Mouse (Mus musculus) heart, postnatal 25 days (tissue): ENCODE results near the gene Pafah2. TPM values are rescaled to one million over a fixed set of nuclear protein-coding genes. Genes with fewer than 3 reads are reported as not detected.

ENCODE experiments used
- DNase-seq: peaks from one replicate; pipeline ENCODE4 v3.0.0; 2022; ENCODE audit warnings: low spot score
- intact Hi-C: fragments of 180-260 bp; cut with DNase I; formaldehyde crosslinking; loops from one replicate; pipeline ENCODE4 v1.15.1; 2025
- total RNA-seq, 2 experiments: library from RNA; stranded (reverse); gene quantifications; 2 replicates each; pipeline ENCODE4 v1.2.3; 2021

Pafah2 gene
- total RNA-seq, 2 experiments from 2014 or later = 7.6 to 9.2 TPM

DNA sequence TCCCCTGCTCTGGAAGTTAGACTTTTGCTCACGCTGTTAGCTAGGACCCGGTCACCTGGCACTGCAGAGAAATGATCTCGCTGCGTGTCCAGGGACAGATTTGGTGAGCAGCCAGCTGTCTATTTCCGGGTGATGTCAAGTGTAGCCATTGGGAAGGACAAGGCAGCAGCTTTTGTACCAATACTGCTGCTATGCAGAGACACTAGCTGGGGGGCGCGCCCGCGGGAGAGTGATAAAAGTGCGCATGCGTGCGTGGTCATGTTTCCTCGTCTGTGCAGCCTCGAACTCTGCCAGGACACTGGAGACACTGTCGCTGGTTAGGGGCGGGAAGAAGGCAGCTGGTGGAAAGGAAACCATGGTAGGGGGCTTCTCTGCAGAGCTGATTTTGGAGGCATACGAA lies 20.1 kb downstream of the Pafah2 start:
- intact Hi-C loops = no loop called here
- DNase-seq = no peak

DNA sequence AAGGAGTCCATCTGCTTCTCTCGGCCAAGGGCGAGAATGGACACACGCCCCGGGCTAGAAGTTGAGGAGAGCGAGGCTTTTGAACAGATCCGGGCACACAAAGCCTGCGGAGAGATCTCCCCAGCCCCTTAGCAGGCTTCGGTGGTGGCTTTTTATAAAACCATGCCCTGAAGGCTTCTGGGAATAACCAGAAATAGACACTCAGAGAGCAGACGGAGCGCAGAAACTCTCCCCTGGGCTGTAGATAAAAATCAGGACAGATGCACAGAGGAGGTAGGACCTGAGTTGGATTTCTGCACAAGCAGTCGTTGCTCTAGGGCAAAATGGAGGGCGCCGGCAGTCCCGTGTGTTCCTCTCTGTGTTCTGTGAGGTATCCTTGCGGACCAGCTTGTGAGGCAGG lies 20.5 kb downstream of the Pafah2 start:
- no peak for DNase-seq
- intact Hi-C loops = no loop called here

DNA sequence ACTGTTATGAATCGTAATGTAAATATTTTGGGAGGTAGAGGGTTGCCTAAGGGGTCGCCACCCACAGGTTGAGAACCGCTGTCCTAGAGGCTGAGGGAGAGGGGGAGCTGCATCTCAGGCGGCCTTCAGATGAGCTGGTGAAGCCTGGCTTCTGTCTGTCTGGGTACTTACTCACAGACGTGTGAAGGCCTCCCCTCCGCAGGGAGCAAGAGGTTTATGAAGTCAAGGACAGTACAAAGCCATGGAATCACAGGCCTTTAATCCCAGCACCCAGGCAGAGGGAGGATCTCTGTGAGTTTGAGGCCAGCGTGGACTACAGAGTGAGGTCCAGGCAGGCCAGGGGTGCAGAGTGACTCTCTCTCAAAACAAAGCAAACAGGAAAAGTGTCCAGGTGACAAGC lies 21.0 kb downstream of the Pafah2 start:
- DNase-seq = no peak
- intact Hi-C loops = no loop called here

DNA sequence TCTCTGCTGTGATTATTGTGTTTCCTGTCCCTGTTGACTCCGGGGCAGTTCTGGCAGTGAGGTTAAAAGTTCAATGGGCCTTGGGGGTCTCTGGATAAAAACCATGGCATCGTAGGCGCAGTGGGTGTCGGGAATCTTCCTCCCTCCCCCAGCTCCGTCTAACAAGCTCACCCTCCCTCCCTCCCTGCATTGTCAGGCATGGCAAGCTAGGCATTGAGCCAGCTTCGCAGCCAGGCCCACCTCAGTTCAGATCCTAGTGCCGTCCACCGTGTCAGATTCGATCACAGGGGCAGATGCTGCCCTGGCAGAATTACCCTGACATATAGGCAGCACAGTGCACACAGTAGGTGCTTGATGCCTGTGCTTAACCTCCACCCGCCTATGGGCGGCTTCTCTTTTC lies 25.9 kb downstream of the Pafah2 start:
- intact Hi-C loops = no loop called here

DNA sequence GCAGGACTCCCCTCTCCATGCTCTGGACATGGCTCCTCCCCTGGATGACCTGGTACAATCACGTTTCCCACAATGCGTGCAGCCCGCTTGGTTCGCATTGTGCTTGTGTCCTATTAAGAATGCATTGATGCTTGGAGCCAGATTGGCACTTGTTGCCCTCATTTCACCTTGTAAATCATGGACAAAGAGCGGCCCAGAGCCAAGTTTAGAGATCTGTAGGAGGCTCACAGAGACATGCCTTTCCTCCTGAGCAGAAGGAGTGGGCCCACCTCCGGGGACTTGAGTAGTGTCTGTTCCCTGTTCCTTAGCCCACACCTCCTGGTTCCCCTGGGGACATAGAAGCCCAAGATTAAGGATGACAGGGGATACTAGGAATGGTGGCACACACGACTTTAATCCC lies 27.8 kb downstream of the Pafah2 start:
- intact Hi-C loops = no loop called here
- DNase-seq = no peak

More for the DNA sequence above, 25.9 kb downstream of the Pafah2 start:
- no peak for DNase-seq

DNA sequence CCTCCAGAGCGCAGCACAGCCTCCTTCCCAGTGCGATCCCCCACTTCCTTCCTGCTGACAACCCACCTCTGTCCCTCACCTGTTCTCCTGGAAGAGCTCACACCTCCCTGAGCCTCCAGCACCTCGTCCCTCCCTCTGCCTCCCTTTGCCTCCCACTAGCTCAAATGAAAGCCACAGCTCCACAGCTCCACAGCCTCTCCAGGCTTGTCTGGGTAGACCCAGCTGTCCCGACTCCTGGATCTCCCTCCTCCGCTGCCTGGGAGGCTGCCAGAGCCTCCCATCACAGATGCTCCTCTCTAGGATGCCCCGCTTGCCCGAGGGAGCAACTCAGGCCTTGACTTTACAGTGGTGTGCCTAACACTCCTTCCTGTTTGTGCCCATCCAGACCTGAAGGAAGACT lies 29.0 kb downstream of the Pafah2 start:
- DNase-seq = no peak
- intact Hi-C loops = no loop called here

GRCm38 (mm10) chr4:134430381-134431004 lies 34.4 kb downstream of the Pafah2 start:
- no peak for DNase-seq
- intact Hi-C loops = no loop called here

- no peak for DNase-seq
- intact Hi-C loops = no loop called here
Observed at GRCm38 (mm10) chr4:134432686-134433360, 36.7 kb downstream of the Pafah2 start.

DNA sequence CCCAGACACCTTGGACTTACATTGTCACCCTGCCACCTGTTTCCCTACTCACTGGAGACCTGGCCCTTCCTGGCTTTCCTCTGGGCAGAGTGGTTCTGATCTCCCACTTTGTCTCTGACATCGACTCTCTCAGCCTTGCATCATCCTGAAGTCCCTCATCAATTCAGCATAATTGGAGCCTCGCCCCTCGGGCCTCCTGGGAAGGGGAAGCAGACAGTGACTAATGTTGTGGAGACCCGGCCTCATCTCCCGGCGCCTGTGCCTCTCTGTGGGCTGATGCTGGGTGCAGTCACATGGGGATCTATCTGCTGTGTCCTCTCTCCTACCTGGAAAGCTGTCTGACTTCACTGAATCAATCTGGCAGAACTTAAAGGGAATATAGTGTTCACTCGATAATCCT lies 40.1 kb downstream of the Pafah2 start:
- intact Hi-C loops = no loop called here

GRCm38 (mm10) chr4:134436659-134437058 lies 40.5 kb downstream of the Pafah2 start:
- intact Hi-C loops = no loop called here

More for the DNA sequence above, 40.1 kb downstream of the Pafah2 start:
- DNase-seq = no peak

DNA sequence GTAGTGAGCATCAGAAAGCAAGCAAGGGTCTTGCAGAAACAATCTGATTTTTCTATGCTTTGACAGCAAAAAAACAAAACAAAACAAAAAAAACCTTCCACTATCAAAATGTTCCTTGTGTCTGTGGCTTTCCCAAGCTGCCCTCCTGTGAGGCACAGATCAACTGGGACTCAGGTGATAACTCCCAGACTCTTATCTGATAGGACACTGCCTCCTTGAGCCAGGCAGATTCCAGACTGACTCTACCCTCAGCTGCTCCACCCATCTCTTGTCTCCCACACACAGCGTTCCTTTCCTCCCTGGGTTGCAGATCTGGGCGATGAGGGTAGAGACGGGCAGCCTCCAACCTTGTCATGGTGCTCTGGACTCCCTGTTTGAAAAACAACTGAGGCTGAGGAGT lies 43.0 kb downstream of the Pafah2 start:
- no peak for DNase-seq
- intact Hi-C loops = no loop called here

More at GRCm38 (mm10) chr4:134436659-134437058, 40.5 kb downstream of the Pafah2 start:
- no peak for DNase-seq

DNA sequence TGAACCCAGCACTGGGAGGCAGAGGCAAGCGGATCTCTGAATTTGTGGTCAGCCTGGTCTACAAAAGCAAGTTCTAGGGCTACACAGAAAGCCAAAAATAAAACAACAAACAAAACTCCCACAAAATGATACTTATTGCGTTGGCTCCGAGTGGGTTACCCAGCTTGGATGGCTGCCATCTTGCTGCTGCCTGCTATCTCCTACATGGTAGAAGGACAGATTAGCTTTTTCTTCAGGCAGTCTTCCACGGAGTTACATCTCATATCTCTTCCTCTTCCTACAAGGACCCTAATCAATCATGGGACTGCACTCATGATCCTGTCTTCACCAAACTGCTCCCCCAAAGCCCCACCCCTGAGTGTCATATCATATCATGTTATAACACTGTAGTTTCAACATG lies 43.8 kb downstream of the Pafah2 start:
- DNase-seq = no peak
- intact Hi-C loops = no loop called here

DNA sequence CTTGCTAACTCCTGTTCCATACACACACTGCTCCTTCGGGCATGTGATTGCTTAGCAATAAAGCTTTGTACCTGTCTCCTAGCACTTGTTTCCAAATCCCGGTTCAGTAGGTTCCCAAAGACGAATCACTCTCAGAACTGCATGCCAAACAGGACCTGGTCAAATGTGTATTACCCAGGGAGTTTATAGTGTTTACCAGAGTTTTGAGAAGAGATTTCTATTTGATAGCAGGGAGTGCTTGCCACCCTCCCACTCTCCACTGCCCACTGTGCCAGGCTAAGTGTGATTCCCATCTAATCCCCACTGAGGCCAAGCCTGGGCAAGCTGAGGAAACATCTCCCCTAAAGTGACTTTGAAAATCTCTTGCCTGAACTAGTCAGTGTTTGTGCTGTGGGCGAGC lies 46.1 kb downstream of the Pafah2 start:
- intact Hi-C loops = no loop called here
- DNase-seq = no peak

DNA sequence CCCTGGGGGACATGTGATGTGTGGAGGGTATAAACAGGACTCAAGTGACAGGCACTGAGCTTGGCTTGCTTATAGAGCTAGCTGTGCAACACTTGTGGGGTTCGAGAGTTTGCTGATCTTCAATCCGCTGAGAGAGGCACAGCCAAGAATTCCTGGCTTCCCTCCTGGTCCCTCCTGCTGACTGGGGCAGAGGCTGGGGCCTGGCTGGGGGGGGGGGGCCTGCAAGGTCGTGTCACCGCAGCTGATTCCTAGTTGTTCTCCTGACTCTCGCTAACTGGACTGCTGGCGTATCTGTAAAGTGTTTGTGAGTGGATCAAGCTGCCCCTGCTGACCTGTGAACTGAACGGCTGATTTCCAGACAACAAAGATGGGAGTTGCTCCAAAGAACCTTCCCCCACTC lies 47.5 kb downstream of the Pafah2 start:
- no peak for DNase-seq
- intact Hi-C loops = no loop called here

DNA sequence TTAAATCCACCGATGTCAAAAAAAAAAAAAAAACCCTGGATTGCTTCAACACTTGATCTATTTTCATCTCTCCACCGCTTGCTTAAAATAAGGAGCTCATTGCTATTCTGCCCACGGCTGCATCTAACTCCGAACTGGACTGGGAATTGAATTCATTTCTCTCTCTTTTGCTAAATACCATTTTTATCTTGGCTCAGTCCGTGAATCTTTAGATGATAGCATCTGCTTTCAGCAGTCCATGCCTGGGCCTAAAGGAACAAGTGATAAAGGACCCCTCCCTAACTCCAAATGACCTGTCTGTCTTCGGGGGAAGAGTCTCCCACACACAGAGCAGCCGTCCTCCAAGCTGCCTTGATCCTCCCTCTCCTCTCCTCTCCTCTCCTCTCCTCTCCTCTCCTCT lies 48.8 kb downstream of the Pafah2 start:
- intact Hi-C loops = no loop called here
- DNase-seq = no peak

DNA sequence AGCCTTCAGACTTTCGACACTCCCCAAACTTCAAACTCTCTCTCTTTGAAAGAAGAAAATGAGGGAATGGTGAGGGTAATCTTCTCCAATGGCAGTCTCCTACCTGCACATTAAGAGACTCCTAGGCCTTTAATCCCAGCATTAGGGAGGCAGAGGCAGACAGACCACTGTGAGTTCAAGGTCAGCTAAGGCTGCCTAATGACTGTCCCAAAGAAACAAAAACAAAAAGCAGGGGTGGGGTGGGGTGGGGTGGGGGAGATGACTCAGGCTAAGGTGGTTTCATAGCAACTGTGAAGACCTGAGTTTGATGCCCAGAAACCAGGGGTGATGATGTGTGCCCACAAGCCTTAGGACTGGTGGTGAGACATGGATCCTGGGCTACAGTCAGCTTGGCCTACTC lies 49.4 kb downstream of the Pafah2 start:
- intact Hi-C loops = no loop called here
- no peak for DNase-seq

DNA sequence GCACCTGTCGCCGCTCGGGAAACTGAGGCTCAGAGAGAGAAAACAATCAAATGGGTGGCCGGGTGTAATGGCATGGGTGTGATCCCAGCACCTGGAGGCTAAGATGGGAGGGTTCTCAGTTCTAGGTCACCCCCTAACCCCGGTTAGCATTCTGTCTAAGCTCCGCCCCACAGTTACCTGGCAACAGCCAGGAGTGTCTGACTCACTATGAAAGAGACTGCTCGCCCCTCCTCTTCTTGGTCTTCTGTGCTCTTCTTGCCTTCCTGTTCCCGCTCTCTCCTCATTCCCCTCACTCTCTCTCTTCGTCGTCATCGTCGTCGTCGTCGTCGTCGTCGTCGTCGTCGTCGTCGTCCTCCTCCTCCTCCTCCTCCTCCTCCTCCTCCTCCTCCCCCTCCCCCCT lies 51.8 kb downstream of the Pafah2 start:
- intact Hi-C loops = no loop called here
- no peak for DNase-seq

DNA sequence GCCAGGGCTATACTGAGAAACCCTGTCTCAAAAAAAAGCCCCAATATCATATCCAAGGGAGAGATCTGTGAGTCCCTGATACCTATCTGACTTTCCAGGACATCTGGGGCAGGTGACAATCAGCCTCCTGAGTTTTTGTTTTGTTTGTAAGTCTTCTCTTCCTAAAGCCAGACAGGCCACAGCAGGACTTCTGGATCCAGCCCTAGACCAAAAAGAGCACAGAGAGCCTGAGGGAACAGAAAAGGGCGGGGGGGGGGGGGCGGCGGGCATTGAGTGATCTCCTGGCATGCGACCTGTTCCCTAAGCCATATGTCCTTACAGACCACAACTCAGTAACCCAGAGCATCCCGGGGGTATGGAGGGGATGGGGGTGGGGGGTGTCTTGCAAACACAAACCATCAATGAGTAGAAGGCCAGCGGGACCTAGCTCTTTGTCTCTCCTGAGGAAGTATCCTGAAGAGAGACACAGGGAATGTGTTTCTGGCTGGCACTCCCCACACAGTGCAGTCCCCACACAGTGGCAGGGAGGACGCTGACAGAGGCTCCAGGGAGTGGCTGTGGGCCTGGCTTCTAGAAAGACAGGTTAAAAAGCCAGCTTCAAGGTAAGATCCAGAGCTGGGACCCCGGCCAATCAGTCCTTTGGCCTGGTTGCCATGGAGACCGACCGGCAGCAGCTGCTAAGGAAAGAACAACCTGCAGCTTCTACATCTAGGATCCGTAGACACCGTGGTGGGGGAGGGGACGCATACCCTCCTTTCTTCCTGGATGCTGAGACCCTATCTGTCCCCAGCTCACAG lies 53.7 kb downstream of the Pafah2 start:
- intact Hi-C loops = no loop called here
- DNase-seq = no peak

DNA sequence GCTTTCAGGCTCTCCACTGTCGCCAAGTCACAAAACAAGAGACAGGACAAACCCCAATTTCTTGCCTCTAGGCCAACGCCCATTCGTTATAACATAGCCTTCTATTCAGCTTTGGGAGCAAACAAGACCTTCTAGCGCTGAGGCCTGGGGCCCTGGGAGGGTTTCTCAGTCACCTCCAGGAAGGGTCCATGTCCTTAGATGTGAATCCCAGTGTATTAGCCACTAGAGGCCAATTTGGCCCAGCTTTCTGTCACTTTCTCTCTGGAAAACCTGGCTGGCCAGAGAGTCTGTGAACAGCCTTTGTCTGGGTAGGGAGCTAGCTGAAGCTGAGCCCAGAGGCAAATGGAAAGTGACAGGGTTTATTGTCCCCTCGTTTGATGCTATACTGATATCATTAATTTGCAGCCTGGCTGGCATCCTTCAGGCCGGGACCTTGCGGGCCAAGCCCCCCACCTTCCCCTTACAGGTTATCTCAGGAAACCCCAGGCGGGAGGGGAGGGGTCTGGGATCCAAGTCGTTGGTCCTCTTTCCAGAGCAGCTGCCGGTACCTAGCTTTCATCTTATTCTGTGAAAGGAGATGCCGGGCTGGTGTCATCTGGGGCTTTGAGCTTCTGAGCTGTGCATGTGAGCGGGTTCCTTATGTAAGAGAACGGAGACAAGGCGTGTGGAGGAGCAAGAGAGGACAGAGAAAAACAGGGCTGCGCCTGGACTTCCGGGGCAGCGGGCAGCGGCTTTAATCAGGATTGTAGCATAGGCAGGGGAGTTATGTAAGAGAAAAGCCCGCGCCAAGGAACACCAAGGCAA lies 54.5 kb downstream of the Pafah2 start:
- intact Hi-C loops = no loop called here
- DNase-seq = peak; percentile 16

GRCm38 (mm10) chr4:134451484-134451883 lies 55.4 kb downstream of the Pafah2 start:
- DNase-seq = no peak
- intact Hi-C loops = no loop called here
